Mouse (Mus musculus): ENCODE results near the gene Fam131a.

The Fam131a gene

GRCm38 (mm10) chr16:20739845-20740244, 46.8 kb downstream of the Fam131a start:
- DNase-seq (ENCODE audit: low spot score), result no peak

GRCm38 (mm10) chr16:20746641-20747040, 53.6 kb downstream of the Fam131a start:
- DNase-seq (ENCODE audit: low spot score), result peak; percentile 79

- DNase-seq (ENCODE audit: low spot score), result no peak
Measured at GRCm38 (mm10) chr16:20750518-20750917, 57.5 kb downstream of the Fam131a start.
